Mouse (Mus musculus) liver, adult 2 months (tissue): ENCODE results near the gene BC037034.

Source experiments
- CTCF ChIP-seq: fragments of 200-500 bp; IDR thresholded peaks from 2 replicates; pipeline ENCODE4 v1.5.1; 2011; ENCODE audit warnings: low read depth, low read length, control low read depth
- POLR2A ChIP-seq: fragments of 200-500 bp; IDR thresholded peaks from 2 replicates; pipeline ENCODE4 v1.6.1; 2011; ENCODE audit warnings: low read length, control low read depth; ENCODE audit not compliant: insufficient read depth; ENCODE audit errors: extremely low read depth

DNA sequence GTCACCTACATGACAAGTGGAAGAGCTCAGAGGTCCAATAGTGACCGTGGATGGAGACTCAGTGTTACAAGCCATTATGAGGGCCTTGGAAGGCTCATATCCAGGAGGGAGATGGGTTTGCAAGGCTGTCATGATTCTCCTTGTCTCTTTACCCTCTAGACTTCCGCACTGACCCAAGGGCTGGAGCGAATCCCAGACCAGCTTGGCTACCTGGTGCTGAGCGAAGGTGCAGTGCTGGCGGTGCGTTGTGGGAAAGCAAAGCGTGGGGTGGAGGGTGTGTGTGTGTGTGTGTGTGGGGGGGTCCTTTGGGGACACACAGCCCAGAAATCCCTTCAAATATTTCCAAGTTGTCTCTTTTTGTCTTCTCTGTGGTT is 7.8 kb downstream of the BC037034 start:
- TF ChIP-seq CTCF (no peak), POLR2A (no peak)
